Mouse (Mus musculus) left cerebral cortex, adult 2 months (tissue): Measurements from ENCODE around the gene Suz12. TPM values are rescaled to one million over a fixed set of nuclear protein-coding genes. Genes with fewer than 3 reads are reported as not detected.
A peak's percentile ranks its signal among the peaks of the same experiment; 100 is the strongest.
"Not testable (repeated sequence)": the region's sequence is repeated elsewhere in the genome, so short reads cannot be mapped to it uniquely, and the experiment has no call there.

ENCODE experiments used
- DNase-seq, 2 experiments: peaks; one replicate each; pipeline ENCODE4 v3.0.0; 2021 to 2022; ENCODE audit warnings: low spot score in 2 of 2, mixed read lengths in 1 of 2; ENCODE audit errors: extremely low spot score in 1 of 2
- H3K27ac ChIP-seq: fragments of 200-600 bp; 2 replicates; pipeline ENCODE4 v1.8.1; 2022
- H3K4me3 ChIP-seq: fragments of 200-600 bp; 2 replicates; pipeline ENCODE4 v1.8.1; 2022
- CTCF ChIP-seq: fragments of 200-600 bp; IDR thresholded peaks from 2 replicates; pipeline ENCODE4 v1.8.1; 2022; ENCODE audit warnings: antibody characterized with exemption, mild to moderate bottlenecking, moderate library complexity
- intact Hi-C: fragments of 180-260 bp; cut with DNase I; formaldehyde crosslinking; loops from one replicate; pipeline ENCODE4 v1.15.1; 2025
- total RNA-seq, 2 experiments: library from RNA; stranded (reverse); gene quantifications; 2 replicates each; pipeline ENCODE4 v1.2.3; 2021

The Suz12 gene
- total RNA-seq, 2 experiments from 2014 or later: 33.4 to 34.0 TPM

DNA sequence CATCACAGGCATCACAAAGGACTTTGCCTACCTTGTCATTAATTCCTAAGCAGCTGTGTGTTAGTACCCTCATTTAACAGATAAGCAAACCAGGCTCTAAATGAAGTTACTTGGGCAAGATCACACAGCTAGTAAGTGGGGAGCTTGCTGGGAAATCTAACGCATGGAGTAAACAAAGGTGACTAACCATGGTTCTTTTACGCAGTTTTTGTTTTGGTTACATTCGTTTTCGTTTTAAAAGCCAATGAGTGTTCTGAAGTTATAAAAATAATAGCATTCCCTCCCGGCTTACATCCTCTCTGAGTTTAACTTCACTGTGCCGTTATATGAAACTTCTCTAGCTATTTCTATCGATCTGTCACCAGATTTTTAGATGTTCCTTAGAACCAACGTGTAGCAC, 19.8 kb upstream of the Suz12 start:
- no peak for DNase-seq
- TF ChIP-seq CTCF: no peak
- no peak overlapping the region for H3K27ac ChIP-seq
- intact Hi-C loops: no loop called here
- H3K4me3 ChIP-seq: peak overlapping the region; percentile 57

DNA sequence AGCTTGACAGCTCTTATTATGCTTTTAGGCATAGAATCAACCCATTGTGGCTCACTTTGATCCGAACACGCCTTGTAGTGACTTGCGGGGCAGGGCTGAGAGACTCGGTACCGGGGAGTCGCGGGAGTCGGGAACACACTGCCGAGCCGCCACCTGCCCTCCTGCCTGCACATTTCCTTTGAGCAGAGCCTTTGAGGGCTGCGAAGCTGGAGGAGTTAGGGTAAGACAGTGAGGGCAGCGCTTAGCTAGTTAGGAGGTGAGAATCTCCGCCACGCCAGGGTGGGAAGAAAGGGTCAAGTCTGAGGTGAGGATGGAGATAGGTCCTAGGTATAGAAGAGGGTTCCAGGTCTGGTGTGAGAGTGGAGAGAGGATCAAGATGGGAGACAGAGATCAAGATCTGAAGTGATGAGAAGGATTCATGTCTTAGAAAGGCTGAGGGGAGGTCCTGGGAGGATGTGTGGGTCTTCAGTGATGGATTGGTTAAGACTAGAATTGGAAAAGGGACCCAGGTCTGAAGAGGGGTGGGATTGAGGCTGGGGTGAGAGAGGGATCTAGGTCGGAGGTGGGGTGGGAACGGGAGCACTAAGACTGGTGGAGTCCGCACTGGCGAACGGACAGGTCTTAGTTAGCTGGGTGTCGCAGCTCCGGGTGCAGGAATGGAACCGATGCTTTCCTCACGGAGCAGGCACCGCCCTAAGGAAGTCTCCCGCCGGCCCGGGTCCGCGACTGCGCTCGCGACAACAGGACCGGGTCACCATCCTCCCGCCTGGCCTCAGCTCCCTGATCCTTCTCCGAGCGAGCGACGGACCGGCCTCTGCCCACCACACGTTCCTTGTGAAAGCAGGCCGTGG, 19.1 kb upstream of the Suz12 start:
- Histone ChIP-seq H3K27ac (no peak overlapping the region), H3K4me3 (peak overlapping the region; percentile 57)
- peak in 1 of 2 experiments; percentile 38 for DNase-seq
- TF ChIP-seq CTCF: no peak
- intact Hi-C loops: no loop called here

DNA sequence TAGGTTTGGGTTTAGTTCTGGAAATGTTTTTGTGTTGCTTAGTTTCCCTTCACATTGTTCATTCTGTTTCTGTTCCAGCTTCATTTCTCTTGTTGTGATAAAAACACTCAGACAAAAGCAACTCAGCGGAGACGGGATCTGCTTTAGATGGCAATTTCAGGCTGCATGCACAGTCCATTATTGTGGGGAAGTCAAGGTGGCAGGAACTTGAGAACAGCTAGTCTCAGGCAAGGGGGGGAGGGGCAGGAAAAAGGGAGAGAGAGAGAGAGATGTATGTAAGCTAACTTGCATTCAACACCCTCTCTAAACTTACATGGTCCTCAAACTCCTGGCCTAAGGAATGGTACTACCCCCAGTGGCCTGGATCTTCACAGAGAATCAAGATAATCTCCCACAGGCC, 17.5 kb upstream of the Suz12 start:
- intact Hi-C loops: no loop called here
- no peak for DNase-seq
- no peak overlapping the region for H3K4me3 ChIP-seq
- no peak for TF ChIP-seq CTCF
- no peak overlapping the region for H3K27ac ChIP-seq

DNA sequence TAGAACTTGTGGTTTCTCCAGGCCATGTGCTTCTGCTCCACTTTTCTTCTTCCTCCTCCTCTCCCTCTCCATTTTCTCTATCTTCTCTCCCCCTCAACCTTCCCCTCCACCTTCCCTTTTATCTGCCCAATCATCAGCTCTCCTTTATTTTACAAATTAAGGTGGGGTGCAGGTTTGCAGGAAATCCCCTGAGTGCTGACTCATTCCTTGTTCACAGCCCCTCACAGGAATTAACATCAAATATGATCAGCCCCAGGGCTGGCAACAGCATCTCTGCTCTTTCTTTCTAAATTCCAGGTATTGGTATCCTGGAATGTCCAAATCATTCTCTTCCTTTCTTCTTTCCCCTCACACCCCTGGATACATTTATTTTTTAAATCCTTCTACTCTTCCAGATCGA, 16.7 kb upstream of the Suz12 start:
- Histone ChIP-seq H3K27ac (no peak overlapping the region), H3K4me3 (no peak overlapping the region)
- TF ChIP-seq CTCF: no peak
- no peak for DNase-seq
- intact Hi-C loops: no loop called here

DNA sequence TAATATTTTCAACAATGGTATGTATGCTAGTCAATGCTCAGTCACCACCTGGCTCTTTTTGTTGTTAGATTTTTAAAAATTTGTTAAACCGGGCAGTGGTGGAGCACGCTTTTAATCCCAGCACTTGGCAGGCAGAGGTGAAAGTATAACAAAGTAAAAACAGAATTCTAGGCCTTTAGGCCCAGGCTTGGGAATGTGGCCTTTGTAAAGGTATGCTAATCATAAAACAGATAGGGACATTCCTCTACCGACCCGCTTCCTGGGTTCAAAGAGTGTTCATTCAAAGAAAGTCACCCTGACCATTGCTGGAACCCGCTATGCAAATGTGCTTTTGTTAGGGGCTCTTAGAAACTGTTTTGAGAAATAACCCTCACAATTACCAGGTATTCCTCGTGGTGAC, 16.3 kb upstream of the Suz12 start:
- DNase-seq, H3K27ac ChIP-seq, intact Hi-C loops, H3K4me3 ChIP-seq: not testable (repeated sequence)

DNA sequence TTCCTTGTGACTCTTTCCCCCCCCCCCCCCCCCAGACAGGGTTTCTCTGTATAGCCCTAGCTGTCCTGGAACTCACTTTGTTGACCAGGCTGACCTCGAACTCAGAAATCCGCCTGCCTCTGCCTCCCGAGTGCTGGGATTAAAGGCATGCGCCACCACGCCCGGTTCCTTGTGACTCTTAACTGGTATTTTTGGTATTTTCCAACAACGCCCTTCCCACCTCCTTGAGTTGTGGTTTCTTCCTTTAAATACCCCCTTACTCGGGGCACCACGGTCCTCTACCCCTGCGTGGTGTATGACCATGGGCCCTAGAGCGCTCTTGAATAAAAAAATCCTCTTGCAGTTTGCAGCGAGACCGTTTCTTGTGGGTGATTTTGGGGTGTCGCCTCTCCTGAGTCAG, 15.8 kb upstream of the Suz12 start:
- H3K4me3 ChIP-seq, H3K27ac ChIP-seq, DNase-seq, intact Hi-C loops: not testable (repeated sequence)

DNA sequence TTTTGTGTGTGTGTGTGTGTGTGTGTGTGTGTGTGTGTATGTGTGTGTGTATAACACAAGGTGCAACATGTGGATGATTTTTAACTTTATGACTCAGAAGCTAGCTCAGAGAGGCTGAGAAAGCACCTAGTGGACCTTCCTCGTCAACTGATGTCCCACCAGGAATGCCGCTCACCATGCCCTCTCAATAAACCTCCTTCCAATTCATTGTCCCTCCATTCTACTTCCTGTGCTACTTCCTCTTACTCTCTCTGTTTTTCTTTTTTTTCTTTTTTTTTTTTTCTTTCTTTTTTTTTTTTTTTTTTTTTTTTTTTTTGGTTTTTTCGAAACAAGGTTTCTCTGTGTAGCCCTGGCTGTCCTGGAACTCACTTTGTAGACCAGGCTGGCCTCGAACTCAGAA, 15.2 kb upstream of the Suz12 start:
- DNase-seq, H3K4me3 ChIP-seq, H3K27ac ChIP-seq, intact Hi-C loops: not testable (repeated sequence)

DNA sequence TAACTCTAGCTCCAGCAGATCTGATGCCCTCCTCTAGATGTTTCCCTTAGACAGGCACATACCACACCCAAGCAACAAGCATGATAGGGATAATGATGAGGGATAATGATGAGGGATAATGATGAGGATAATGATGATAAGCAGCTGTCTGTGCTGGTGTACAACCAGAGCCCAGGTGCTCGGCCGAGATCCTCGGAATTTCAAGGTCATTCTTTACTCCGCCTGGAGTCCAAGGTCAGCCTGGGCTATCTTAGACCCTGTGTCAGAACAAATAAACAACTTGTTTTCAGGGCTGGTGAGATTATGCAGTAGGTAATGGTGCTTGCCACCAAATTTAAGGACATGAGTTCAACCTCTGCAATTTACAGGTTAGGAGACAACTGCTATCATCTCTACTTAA, 6.0 kb upstream of the Suz12 start:
- H3K27ac ChIP-seq: no peak overlapping the region
- H3K4me3 ChIP-seq: no peak overlapping the region
- no peak for DNase-seq
- TF ChIP-seq CTCF: no peak
- intact Hi-C loops: no loop called here

DNA sequence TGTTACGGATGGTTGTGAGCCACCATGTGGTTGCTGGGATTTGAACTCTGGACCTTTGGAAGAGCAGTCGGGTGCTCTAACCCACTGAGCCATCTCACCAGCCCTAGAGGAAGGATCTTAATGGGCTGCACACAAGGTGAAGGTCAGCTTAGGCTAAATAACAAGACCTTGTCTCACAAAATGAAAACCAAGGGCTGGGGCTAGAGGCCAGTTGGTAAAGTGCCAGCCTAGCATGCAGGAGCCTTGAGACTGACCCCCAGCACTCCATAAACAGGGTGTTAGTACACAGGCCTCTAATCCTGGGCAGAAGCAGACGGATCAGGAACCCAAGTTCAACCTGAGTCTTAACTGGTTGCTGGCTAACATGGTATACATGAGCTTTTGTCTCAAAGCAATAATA, 5.0 kb upstream of the Suz12 start:
- TF ChIP-seq CTCF: no peak
- Histone ChIP-seq H3K27ac (no peak overlapping the region), H3K4me3 (no peak overlapping the region)
- intact Hi-C loops: no loop called here
- no peak for DNase-seq

DNA sequence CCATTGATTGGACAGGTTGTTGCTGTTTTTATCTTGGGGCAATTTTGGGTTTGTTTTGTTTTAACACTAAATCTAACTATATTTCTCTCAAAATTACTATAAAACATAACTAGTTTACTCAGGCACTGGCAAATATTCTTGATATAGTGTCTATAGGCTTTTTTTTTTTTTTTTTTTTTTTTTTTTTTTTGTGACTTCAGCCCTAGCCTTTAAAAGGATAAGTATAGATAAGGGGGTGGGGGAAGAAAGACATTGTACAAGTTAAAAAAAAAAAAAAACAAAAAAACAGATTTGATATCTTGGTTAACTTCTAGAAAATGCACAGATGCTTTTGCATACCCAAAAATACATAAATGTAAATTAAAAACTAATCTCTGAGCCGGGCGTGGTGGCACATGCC, 2.8 kb upstream of the Suz12 start:
- no peak overlapping the region for H3K4me3 ChIP-seq
- intact Hi-C loops: no loop called here
- DNase-seq: no peak
- no peak for TF ChIP-seq CTCF
- H3K27ac ChIP-seq: no peak overlapping the region

DNA sequence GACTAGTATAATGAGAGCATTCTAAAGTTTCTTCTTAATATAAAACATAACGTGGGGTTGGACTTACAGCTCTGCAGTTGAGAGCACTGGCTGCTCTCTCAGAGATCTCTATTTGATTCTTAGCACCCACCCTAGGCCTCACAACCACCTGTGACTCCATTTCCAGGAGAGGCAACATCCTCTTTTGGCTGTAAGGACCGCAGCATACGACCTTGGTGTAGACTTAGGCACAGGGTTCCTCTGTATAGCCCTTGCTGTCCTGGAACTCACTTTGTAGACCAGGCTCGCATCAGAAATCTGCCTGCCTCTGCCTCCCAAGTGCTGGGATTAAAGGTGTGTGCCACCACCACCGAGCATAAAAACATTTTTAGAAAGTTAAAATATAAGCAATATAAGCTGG, 1.3 kb upstream of the Suz12 start:
- no peak overlapping the region for H3K4me3 ChIP-seq
- no peak for TF ChIP-seq CTCF
- intact Hi-C loops: no loop called here

DNA sequence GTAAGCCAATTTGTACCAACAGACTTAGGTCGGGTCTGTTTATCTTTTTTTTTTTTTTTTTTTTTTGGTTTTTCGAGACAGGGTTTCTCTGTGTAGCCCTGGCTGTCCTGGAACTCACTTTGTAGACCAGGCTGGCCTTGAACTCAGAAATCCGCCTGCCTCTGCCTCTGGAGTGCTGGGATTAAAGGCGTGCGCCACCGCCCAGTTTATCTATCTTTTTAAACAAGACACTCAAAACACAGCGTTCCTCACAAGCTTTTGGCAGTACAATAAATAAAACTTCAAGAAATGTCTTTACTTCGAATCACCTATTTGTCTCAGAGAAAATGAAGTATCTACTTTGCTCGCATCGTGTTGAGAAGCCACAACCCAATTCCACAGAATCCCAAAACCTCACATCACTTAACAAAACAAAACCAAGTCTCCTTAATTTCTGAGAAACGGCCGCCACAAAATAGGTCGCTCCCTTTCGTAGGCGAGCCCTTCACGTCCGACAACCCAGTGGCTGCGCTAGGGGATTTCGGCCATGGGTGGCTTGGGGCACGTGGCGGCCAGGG, 793 bp upstream of the Suz12 start:
- Histone ChIP-seq H3K27ac (peak overlapping the region; percentile 33; the same call in 1 of the 2 replicates), H3K4me3 (peak overlapping the region; percentile 86)
- intact Hi-C loops: loop anchor here (1.0 kb wide), 1 partner anchor 30 kb away; the partner anchor contains the start of gene Utp6
- TF ChIP-seq CTCF: no peak
- DNase-seq: no peak

More for the DNA sequence above, 1.3 kb upstream of the Suz12 start:
- DNase-seq: no peak
- H3K27ac ChIP-seq: no peak overlapping the region
